Mouse (Mus musculus) limb, embryonic 14.5 days (tissue): ENCODE measurements at regions not wholly inside any gene's neighbourhood (a gene's known extent, or its start where the extent isn't known, plus 50 kb on each side); places are given as distances from the start of the nearest gene placed in this dataset.

ENCODE experiments used
- ATAC-seq: fragments of 200-750 bp; cut with Nextera tagmentation; 2 replicates; pipeline ENCODE4 v1.8.0; 2017; ENCODE audit warnings: low read depth, moderate number of reproducible peaks, moderate TSS enrichment; ENCODE audit not compliant: low FRiP score
- DNase-seq: peaks from one replicate; pipeline ENCODE4 v3.0.0-alpha.2; 2015; ENCODE audit warnings: low spot score
- H3K27ac ChIP-seq: fragments of 300-500 bp; sonication (generic); replicated peaks from 2 replicates; pipeline ENCODE4 v1.5.1; 2014; ENCODE audit warnings: low read depth, mild to moderate bottlenecking, low read length, moderate library complexity, mixed read lengths
- H3K27me3 ChIP-seq: fragments of 300-500 bp; sonication (generic); 2 replicates; pipeline ENCODE4 v1.6.1; 2014; ENCODE audit warnings: low read length, mixed read lengths; ENCODE audit not compliant: control insufficient read depth, insufficient read depth
- H3K36me3 ChIP-seq: fragments of 300-500 bp; sonication (generic); 2 replicates; pipeline ENCODE4 v1.6.1; 2014; ENCODE audit warnings: mild to moderate bottlenecking, low read length, moderate library complexity, mixed read lengths; ENCODE audit not compliant: control insufficient read depth, insufficient read depth
- H3K4me1 ChIP-seq: fragments of 300-500 bp; sonication (generic); 2 replicates; pipeline ENCODE4 v1.6.1; 2014; ENCODE audit warnings: antibody characterized with exemption, low read length, mixed read lengths; ENCODE audit not compliant: control insufficient read depth, insufficient read depth
- H3K4me2 ChIP-seq: fragments of 300-500 bp; sonication (generic); replicated peaks from 2 replicates; pipeline ENCODE4 v1.6.1; 2014; ENCODE audit warnings: low read depth, mild to moderate bottlenecking, low read length, moderate library complexity; ENCODE audit not compliant: severe bottlenecking
- H3K4me3 ChIP-seq: fragments of 300-500 bp; sonication (generic); replicated peaks from 2 replicates; pipeline ENCODE4 v1.5.1; 2014; ENCODE audit warnings: low read length
- H3K9ac ChIP-seq: fragments of 300-500 bp; sonication (generic); 2 replicates; pipeline ENCODE4 v1.6.1; 2014; ENCODE audit warnings: mild to moderate bottlenecking, low read depth, low read length, moderate library complexity; ENCODE audit not compliant: severe bottlenecking
- H3K9me3 ChIP-seq: fragments of 300-500 bp; sonication (generic); 2 replicates; pipeline ENCODE4 v1.6.1; 2016; ENCODE audit warnings: low read length; ENCODE audit not compliant: control insufficient read depth
- POLR2A ChIP-seq: fragments of 200-500 bp; IDR thresholded peaks from 2 replicates; pipeline ENCODE4 v1.8.0; 2012; ENCODE audit warnings: inconsistent platforms, mild to moderate bottlenecking, moderate library complexity, borderline replicate concordance; ENCODE audit not compliant: insufficient read depth, insufficient read length; ENCODE audit errors: extremely low read depth
- WGBS: fragments of 180-500 bp; shearing (Covaris S2); extraction: QIAGEN DNeasy Blood & Tissue Kit; methylation state at CpG from one replicate; pipeline ENCODE4 v1.1.7; 2014; 5-methylcytosine and 5-hydroxymethylcytosine counted together

DNA sequence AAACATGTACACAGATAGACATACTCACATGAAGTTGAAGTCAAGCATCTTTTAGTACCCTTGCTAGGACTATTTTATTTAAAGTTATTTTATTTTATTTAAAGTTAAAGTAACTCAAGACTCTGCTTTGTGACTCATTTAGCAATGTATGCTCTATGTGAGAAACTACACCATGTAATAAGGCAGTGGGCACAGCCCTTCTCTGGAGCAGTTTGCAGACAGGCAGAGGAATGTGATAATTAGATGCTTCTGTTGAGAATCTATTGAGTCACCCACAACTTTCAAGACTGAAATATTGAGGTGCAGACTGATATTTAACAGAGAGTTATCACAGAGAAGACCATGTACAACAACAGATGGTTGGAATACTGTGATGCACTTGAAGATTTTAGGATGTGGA lies 825.2 kb upstream of the Cntn5 start:
- Histone ChIP-seq H3K27me3 (no peaks in the 10 kb centered on the region), H3K9ac (no peak overlapping the region), H3K4me2 (no peak overlapping the region), H3K4me3 (no peak overlapping the region), H3K4me1 (no peaks in the 10 kb centered on the region), H3K27ac (no peak overlapping the region), H3K36me3 (no peaks in the 10 kb centered on the region), H3K9me3 (no peaks in the 10 kb centered on the region)
- DNase-seq, result no peak
- TF ChIP-seq POLR2A, result no peak
- ATAC-seq, result no peak

DNA sequence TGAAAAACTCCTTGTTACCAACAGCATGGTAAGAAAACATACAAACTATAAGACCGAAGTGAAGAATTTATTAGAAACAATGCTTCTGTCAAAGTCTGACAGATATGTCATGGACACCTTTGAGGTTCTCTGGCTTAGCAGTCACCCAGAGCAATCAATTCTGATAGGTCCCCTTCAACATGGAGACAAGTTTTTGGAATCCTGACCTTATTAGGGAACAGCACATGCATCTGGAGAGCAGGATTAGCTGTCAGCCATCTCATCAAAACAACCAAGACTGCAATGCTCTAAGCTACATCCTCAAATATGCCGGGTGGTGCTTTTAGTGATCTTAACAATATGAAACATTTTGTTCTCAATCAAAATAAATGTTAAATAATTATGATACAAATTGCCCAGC lies 817.2 kb upstream of the Cntn5 start:
- no peak overlapping the region for H3K4me2 ChIP-seq
- no peak for TF ChIP-seq POLR2A
- no peaks in the 10 kb centered on the region for H3K4me1 ChIP-seq
- H3K27ac ChIP-seq, result no peak overlapping the region
- DNase-seq (no peak), ATAC-seq (no peak)
- H3K27me3 ChIP-seq, result no peaks in the 10 kb centered on the region
- no peaks in the 10 kb centered on the region for H3K9me3 ChIP-seq
- no peaks in the 10 kb centered on the region for H3K36me3 ChIP-seq
- WGBS, result 88% methylated on average over 2 of the region's 2 CpGs
- H3K9ac ChIP-seq, result no peak overlapping the region
- H3K4me3 ChIP-seq, result no peak overlapping the region

- ATAC-seq, result no peak
- WGBS, result 86% methylated on average over 1 of the region's 1 CpGs
- no peaks in the 10 kb centered on the region for H3K27me3 ChIP-seq
These were observed 800.1 kb upstream of the Cntn5 start for GRCm38 (mm10) chr9:11704647-11705046.

DNA sequence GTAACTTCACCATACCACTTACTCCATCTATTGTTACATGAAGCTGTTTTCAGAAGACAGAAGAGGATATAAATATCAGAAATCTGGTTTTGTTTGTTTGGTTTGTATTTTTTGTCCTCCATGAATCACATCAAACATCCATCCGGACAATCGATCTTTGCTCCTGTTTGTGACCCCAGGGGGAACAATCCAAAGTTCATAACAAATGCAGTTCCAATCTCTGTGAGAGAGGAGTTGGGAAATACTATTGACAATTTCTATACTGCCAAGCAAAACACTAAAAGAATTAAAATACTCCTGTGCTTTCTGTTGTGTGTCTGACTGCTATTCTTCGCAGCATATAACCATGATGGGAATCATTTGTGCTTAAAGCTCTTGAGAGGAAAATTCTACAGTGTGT lies 798.6 kb upstream of the Cntn5 start:
- ATAC-seq (no peak), DNase-seq (no peak)
- no peak overlapping the region for H3K4me2 ChIP-seq
- H3K4me1 ChIP-seq, result no peaks in the 10 kb centered on the region
- no peak overlapping the region for H3K4me3 ChIP-seq
- no peak overlapping the region for H3K9ac ChIP-seq
- H3K27ac ChIP-seq, result no peak overlapping the region
- no peaks in the 10 kb centered on the region for H3K27me3 ChIP-seq
- TF ChIP-seq POLR2A, result no peak
- H3K36me3 ChIP-seq, result no peaks in the 10 kb centered on the region
- no peaks in the 10 kb centered on the region for H3K9me3 ChIP-seq
- WGBS, result 89% methylated on average over 3 of the region's 3 CpGs

More at GRCm38 (mm10) chr9:11704647-11705046, 800.1 kb upstream of the Cntn5 start:
- TF ChIP-seq POLR2A, result no peak
- Histone ChIP-seq H3K4me2 (no peak overlapping the region), H3K9ac (no peak overlapping the region), H3K9me3 (no peaks in the 10 kb centered on the region), H3K36me3 (no peaks in the 10 kb centered on the region), H3K4me1 (no peaks in the 10 kb centered on the region), H3K4me3 (no peak overlapping the region), H3K27ac (no peak overlapping the region)
- DNase-seq, result no peak

GRCm38 (mm10) chr9:11693505-11693904 lies 788.9 kb upstream of the Cntn5 start:
- H3K27me3 ChIP-seq, result no peaks in the 10 kb centered on the region
- TF ChIP-seq POLR2A, result no peak
- no peak for ATAC-seq
- H3K4me2 ChIP-seq, result no peak overlapping the region
- H3K27ac ChIP-seq, result no peak overlapping the region
- H3K36me3 ChIP-seq, result no peaks in the 10 kb centered on the region
- no peaks in the 10 kb centered on the region for H3K4me1 ChIP-seq
- H3K9me3 ChIP-seq, result no peaks in the 10 kb centered on the region
- H3K4me3 ChIP-seq, result no peak overlapping the region
- 93% methylated on average over 1 of the region's 1 CpGs for whole genome bisulfite sequencing
- DNase-seq, result no peak
- no peak overlapping the region for H3K9ac ChIP-seq

GRCm38 (mm10) chr9:11687101-11687500 lies 782.5 kb upstream of the Cntn5 start:
- no peak for ATAC-seq
- no peaks in the 10 kb centered on the region for H3K36me3 ChIP-seq
- no peak overlapping the region for H3K4me2 ChIP-seq
- no peak overlapping the region for H3K27ac ChIP-seq
- H3K9ac ChIP-seq, result no peak overlapping the region
- no peak for DNase-seq
- WGBS, result 29% methylated on average over 2 of the region's 2 CpGs
- no peak for TF ChIP-seq POLR2A
- H3K4me3 ChIP-seq, result no peak overlapping the region
- no peaks in the 10 kb centered on the region for H3K27me3 ChIP-seq
- H3K9me3 ChIP-seq, result no peaks in the 10 kb centered on the region
- H3K4me1 ChIP-seq, result no peaks in the 10 kb centered on the region
